Mouse (Mus musculus): ENCODE measurements at regions not wholly inside any gene's neighbourhood (a gene's known extent, or its start where the extent isn't known, plus 50 kb on each side); places are given as distances from the start of the nearest gene placed in this dataset.

- 90% methylated on average over 4 of the region's 4 CpGs for WGBS
- H3K4me3 ChIP-seq (replicated peaks; ENCODE audit: low read length): no peak overlapping the region
- H3K27ac ChIP-seq (replicated peaks; ENCODE audit: low read depth, low read length): no peak overlapping the region
- H3K27me3 ChIP-seq (ENCODE audit: control insufficient read depth, insufficient read depth, low read length): no peaks in the 10 kb centered on the region
- H3K4me1 ChIP-seq (ENCODE audit: control insufficient read depth, insufficient read depth, low read length): no peaks in the 10 kb centered on the region
- no peaks in the 10 kb centered on the region for H3K9me3 ChIP-seq (ENCODE audit: control insufficient read depth, low read length)
- TF ChIP-seq POLR2A (IDR thresholded peaks at IDR 0.05; ENCODE audit: borderline replicate concordance, extremely low read depth, insufficient read depth, insufficient read length): no peak
- no peak overlapping the region for H3K4me2 ChIP-seq (replicated peaks; ENCODE audit: low read depth, low read length, severe bottlenecking)
- no peak for DNase-seq (ENCODE audit: low spot score)
- no peak for ATAC-seq (ENCODE audit: low FRiP score, low read depth)
- H3K36me3 ChIP-seq (ENCODE audit: control insufficient read depth, insufficient read depth, low read length): no peaks in the 10 kb centered on the region
- H3K9ac ChIP-seq (ENCODE audit: low read depth, low read length, severe bottlenecking): no peak overlapping the region
These were observed 131.1 kb upstream of the Reg3g start for GRCm38 (mm10) chr6:78599751-78600150.

- 93% methylated on average over 4 of the region's 4 CpGs for WGBS
- H3K36me3 ChIP-seq (ENCODE audit: control insufficient read depth, insufficient read depth, low read length): no peaks in the 10 kb centered on the region
- ATAC-seq (ENCODE audit: low FRiP score, low read depth): no peak
These were observed 101.4 kb upstream of the Reg3g start for GRCm38 (mm10) chr6:78570000-78570597.

GRCm38 (mm10) chr6:78553008-78553698 is 84.5 kb upstream of the Reg3g start:
- H3K9me3 ChIP-seq (ENCODE audit: control insufficient read depth, low read length): no peaks in the 10 kb centered on the region
- TF ChIP-seq POLR2A (IDR thresholded peaks at IDR 0.05; ENCODE audit: borderline replicate concordance, extremely low read depth, insufficient read depth, insufficient read length): no peak
- H3K36me3 ChIP-seq (ENCODE audit: control insufficient read depth, insufficient read depth, low read length): no peaks in the 10 kb centered on the region
- DNase-seq (ENCODE audit: low spot score): no peak
- H3K4me1 ChIP-seq (ENCODE audit: control insufficient read depth, insufficient read depth, low read length): no peaks in the 10 kb centered on the region
- no peak overlapping the region for H3K4me2 ChIP-seq (replicated peaks; ENCODE audit: low read depth, low read length, severe bottlenecking)
- no peaks in the 10 kb centered on the region for H3K27me3 ChIP-seq (ENCODE audit: control insufficient read depth, insufficient read depth, low read length)
- H3K27ac ChIP-seq (replicated peaks; ENCODE audit: low read depth, low read length): no peak overlapping the region
- ATAC-seq (ENCODE audit: low FRiP score, low read depth): no peak
- 67% methylated on average over 11 of the region's 11 CpGs for WGBS
- H3K4me3 ChIP-seq (replicated peaks; ENCODE audit: low read length): no peak overlapping the region
- no peak overlapping the region for H3K9ac ChIP-seq (ENCODE audit: low read depth, low read length, severe bottlenecking)

More at GRCm38 (mm10) chr6:78570000-78570597, 101.4 kb upstream of the Reg3g start:
- Histone ChIP-seq H3K4me3 (replicated peaks; ENCODE audit: low read length) (no peak overlapping the region), H3K27ac (replicated peaks; ENCODE audit: low read depth, low read length) (no peak overlapping the region), H3K4me1 (ENCODE audit: control insufficient read depth, insufficient read depth, low read length) (no peaks in the 10 kb centered on the region), H3K9ac (ENCODE audit: low read depth, low read length, severe bottlenecking) (no peak overlapping the region), H3K27me3 (ENCODE audit: control insufficient read depth, insufficient read depth, low read length) (no peaks in the 10 kb centered on the region), H3K9me3 (ENCODE audit: control insufficient read depth, low read length) (no peaks in the 10 kb centered on the region), H3K4me2 (replicated peaks; ENCODE audit: low read depth, low read length, severe bottlenecking) (no peak overlapping the region)
- TF ChIP-seq POLR2A (IDR thresholded peaks at IDR 0.05; ENCODE audit: borderline replicate concordance, extremely low read depth, insufficient read depth, insufficient read length): no peak
- DNase-seq (ENCODE audit: low spot score): no peak

- H3K36me3 ChIP-seq (ENCODE audit: control insufficient read depth, insufficient read depth, low read length): no peaks in the 10 kb centered on the region
- no peak overlapping the region for H3K4me2 ChIP-seq (replicated peaks; ENCODE audit: low read depth, low read length, severe bottlenecking)
- no peaks in the 10 kb centered on the region for H3K27me3 ChIP-seq (ENCODE audit: control insufficient read depth, insufficient read depth, low read length)
- H3K9me3 ChIP-seq (ENCODE audit: control insufficient read depth, low read length): no peaks in the 10 kb centered on the region
- no peak overlapping the region for H3K4me3 ChIP-seq (replicated peaks; ENCODE audit: low read length)
- ATAC-seq (ENCODE audit: low FRiP score, low read depth) (no peak), DNase-seq (ENCODE audit: low spot score) (no peak)
- 27% methylated on average over 5 of the region's 5 CpGs for WGBS
- H3K9ac ChIP-seq (ENCODE audit: low read depth, low read length, severe bottlenecking): no peak overlapping the region
- TF ChIP-seq POLR2A (IDR thresholded peaks at IDR 0.05; ENCODE audit: borderline replicate concordance, extremely low read depth, insufficient read depth, insufficient read length): no peak
- H3K4me1 ChIP-seq (ENCODE audit: control insufficient read depth, insufficient read depth, low read length): no peaks in the 10 kb centered on the region
- H3K27ac ChIP-seq (replicated peaks; ENCODE audit: low read depth, low read length): no peak overlapping the region
These were observed 83.7 kb upstream of the Reg3g start for GRCm38 (mm10) chr6:78552353-78552698.

GRCm38 (mm10) chr6:78551666-78552352 is 83.1 kb upstream of the Reg3g start:
- ATAC-seq (ENCODE audit: low FRiP score, low read depth) (no peak), DNase-seq (ENCODE audit: low spot score) (no peak)
- H3K9me3 ChIP-seq (ENCODE audit: control insufficient read depth, low read length): no peaks in the 10 kb centered on the region
- H3K27me3 ChIP-seq (ENCODE audit: control insufficient read depth, insufficient read depth, low read length): no peaks in the 10 kb centered on the region
- H3K36me3 ChIP-seq (ENCODE audit: control insufficient read depth, insufficient read depth, low read length): no peaks in the 10 kb centered on the region
- no peak for TF ChIP-seq POLR2A (IDR thresholded peaks at IDR 0.05; ENCODE audit: borderline replicate concordance, extremely low read depth, insufficient read depth, insufficient read length)
- no peak overlapping the region for H3K27ac ChIP-seq (replicated peaks; ENCODE audit: low read depth, low read length)
- no peak overlapping the region for H3K4me3 ChIP-seq (replicated peaks; ENCODE audit: low read length)
- no peak overlapping the region for H3K4me2 ChIP-seq (replicated peaks; ENCODE audit: low read depth, low read length, severe bottlenecking)
- 32% methylated on average over 8 of the region's 8 CpGs for WGBS
- no peak overlapping the region for H3K9ac ChIP-seq (ENCODE audit: low read depth, low read length, severe bottlenecking)
- no peaks in the 10 kb centered on the region for H3K4me1 ChIP-seq (ENCODE audit: control insufficient read depth, insufficient read depth, low read length)
